Mouse (Mus musculus) adrenal gland (tissue): Measurements from ENCODE around the gene Smc6.

Source experiments
- intact Hi-C: fragments of 180-260 bp; cut with DNase I; formaldehyde crosslinking; loops from one replicate; pipeline ENCODE4 v1.15.1; 2025
- long read RNA-seq, 2 experiments: library from polyadenylated mRNA; unstranded; transcript quantifications; one replicate each; pipeline ENCODE4 v2.0.0; 2020; ENCODE audit warnings: borderline replicate concordance in 1 of 2; ENCODE audit not compliant: insufficient replicate concordance in 1 of 2

The Smc6 gene
- long read RNA-seq, experiment 1, full-length matches to known transcripts = 1 of 37 reads
- long read RNA-seq, experiment 1, partial matches to known transcripts = 31 of 37 reads
- long read RNA-seq, experiment 1, other reads (novel, unspliced or antisense) = 5 of 37 reads
- long read RNA-seq, experiment 2, partial matches to known transcripts = 41 of 50 reads
- long read RNA-seq, experiment 2, other reads (novel, unspliced or antisense) = 9 of 50 reads

DNA sequence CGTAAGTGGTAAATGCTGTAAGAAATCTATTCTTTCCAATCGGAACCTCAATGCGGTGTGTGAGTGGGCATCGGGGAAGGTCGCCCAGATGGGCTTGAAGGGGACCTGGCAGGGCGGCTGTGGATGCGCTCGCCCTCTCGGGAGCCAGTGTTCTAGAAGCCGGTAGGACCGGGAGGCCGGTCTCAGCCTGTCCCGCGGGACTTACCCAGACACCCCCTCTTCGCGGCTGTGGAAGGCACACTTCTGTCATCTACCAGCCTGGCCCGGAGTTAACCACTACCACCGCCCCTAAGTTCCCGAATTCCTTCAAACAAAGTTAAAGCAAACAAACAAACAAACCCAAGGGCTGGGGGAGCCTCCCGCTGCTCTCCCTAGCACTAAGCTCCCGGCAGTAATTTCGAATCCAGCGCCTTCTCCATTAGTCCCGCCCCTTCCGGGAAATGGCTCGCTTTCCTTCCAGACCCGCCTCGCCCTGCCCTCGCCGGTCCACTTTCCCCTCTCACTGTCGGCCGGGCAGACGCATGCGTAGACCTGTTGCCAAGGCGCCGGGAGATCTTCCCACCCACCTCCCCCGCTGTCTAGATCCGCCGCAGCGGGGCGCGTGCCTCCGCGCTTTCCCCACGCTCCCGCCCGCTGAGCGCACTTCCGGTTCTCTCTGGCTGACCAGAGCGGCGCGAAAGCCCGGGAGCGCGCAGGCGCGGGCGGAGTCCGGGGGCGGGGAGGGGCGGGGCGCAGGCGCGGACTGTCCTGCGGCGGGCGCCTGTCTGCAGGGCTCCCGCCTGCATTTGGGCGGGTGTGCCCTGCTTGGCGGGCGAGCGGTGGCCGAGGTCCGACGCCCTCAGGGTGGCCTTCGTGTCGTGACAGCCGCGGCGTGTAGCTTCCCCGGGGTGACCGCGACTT lies at the start of gene Smc6, which contains the start of gene Gen1:
Smc6 (plus strand) TSS at position 505 of the 900 bp plus-strand sequence.
Gen1 (minus strand) TSS at position 420 of the 900 bp plus-strand sequence.
- intact Hi-C loops = loop anchor here (5.0 kb wide), 1 partner anchor 68 kb away; no protein-coding TSS in a partner anchor

DNA sequence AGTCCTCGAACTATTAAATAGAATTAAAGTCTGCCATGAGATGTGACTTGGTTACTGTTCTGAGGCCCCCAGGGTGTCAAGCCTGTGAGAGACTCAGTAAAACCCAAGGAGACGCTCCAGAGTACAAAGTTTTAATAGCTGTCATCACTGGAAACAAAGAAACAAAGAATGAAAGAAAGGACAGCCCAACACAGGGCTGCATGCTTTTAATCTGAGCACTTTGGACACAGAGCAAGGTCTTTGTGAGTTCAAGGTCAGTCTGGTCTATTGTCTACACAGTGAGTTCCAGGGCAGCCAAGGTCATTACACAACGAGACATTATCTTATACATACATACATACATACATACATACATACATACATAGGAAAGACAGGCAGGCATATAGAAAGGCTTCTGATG lies 49.2 kb upstream of the Smc6 start:
- intact Hi-C loops = no loop called here

DNA sequence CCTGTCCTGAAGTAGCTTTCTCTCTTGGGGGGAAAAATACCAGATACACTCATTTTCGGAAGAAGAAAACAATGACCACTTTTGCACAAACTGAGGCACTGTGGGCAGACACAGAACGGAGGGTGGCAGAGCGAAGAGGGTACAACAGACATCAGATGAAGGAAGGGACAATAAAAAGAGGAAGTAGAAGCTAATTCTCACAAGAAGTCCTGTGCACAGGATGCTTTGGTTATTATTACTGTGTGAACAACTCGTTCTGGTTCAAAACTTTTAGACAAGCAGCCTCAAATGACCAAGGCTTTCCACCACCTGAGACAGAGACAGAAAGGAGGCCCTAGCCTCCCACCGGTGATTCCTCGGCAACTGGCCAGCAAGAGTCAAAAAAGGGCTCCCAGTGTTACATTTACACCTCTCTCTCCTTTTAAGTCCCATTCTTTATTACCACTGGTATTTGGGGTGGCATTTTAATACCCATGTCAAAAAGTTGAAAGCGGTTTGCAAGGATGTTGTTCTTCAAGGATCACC lies 47.9 kb upstream of the Smc6 start:
- intact Hi-C loops = no loop called here

DNA sequence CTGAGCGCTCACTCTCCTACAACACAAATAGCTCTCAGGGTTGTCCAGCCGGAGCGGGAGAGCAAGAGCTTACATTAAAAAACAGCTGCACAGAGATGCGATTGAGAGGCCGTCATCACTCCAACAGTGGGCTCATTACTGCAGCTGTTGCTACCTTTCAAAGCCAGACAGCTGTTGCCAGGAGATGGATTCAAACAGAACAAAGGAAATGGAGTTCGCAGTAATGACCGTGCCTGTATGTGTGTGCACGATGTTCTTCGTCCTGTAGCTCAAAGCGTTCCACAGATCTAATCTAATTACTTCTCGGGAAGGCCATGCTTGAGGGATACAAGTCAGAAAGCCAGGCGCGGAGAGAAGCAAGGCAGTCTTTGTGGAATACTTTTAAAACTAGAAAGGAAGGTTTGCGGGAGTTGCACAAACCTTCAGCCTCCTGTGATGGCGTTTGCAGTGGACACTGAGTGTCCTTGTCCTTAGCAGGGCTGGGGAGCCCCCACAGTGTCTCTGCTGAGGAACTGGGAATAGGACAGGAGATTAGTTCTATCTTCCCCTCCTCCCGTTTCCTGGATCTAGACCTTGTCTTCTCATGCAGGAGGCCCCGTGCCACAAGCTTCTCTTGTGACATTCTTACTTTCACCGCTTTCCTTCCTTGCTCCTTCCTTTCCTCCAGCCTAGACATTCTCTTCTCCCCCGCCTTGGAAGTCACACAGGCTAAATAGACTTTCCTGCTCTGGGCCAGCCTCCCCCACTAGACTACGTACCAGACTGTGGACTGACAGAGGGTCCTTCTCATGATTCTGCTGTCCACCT lies 44.0 kb upstream of the Smc6 start:
- intact Hi-C loops = no loop called here

DNA sequence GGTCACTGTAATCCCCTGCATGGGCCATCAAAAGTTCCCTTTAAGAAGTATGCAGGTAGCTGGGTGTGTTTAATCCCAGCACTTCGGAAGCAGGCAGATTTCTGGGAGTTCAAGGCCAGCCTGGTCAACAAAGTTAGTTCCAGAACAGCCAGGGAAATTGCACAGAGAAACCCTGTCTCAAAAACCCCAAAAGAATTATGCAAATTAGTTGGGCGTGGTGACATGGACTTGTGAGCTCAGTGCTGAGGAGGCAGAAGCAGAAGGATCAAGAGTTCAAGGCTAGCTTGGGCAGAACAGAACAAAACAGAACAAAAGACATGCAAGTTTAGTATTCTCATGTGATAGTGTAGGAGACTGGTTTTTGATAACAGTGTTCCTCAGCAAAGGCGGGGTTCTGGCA lies 43.1 kb upstream of the Smc6 start:
- intact Hi-C loops = no loop called here

DNA sequence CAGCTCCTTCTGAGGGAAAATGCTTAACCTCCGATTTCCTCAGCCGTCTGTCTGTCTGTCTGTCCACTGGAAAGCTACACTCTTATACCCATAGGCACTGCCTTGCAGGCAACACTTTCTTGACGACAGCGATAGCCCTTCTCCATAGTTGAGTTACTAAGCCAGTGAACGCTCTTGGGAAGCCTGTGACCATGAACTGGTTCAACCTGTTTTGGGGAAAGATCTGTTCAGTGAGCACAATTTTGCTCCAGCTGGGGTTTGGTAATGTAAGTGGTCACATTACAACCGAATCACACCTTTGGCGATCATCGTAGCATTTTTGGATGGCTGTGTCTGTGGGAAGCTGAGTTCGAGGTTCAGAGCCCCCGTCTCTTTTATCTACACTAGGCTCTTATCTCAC lies 42.6 kb upstream of the Smc6 start:
- intact Hi-C loops = no loop called here

DNA sequence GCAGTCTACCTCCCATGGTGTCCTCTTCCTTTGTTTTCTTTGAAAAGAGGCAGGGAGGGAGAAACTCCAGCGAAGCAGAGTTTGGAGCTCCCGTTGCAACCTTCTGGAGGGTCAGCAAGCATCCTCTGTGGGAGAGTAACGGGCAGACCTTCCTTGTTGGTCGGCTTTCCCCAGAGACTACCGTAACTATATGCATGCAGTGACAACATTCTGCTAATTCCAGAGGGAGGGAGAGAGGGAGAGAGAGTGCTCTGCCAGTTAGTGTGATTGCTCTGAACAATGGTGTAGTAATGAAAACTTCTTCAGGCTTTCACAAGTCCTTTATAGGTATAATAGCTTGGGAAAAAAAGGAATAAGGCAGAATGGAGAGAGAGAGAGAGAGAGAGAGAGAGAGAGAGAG lies 41.0 kb upstream of the Smc6 start:
- intact Hi-C loops = no loop called here

DNA sequence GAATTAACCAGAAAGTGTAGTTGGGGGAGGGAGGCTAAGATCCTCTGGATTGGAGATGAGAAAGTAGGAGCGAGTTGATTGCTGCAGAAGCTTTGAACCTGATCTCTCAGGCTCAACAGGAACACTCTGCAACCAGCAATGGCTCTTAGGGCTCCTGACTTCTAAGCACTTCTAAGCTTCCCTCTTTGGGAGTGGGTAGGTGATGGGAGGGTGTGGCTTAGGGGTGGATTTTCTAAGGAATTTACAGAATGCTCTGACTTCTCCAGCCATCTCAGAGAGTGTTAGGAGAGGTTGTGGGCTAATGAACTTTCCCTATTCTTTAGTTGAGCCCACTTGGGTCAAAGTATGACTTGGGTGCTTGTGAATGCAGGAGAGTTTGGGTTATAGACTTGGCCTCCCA lies 39.6 kb upstream of the Smc6 start:
- intact Hi-C loops = no loop called here

DNA sequence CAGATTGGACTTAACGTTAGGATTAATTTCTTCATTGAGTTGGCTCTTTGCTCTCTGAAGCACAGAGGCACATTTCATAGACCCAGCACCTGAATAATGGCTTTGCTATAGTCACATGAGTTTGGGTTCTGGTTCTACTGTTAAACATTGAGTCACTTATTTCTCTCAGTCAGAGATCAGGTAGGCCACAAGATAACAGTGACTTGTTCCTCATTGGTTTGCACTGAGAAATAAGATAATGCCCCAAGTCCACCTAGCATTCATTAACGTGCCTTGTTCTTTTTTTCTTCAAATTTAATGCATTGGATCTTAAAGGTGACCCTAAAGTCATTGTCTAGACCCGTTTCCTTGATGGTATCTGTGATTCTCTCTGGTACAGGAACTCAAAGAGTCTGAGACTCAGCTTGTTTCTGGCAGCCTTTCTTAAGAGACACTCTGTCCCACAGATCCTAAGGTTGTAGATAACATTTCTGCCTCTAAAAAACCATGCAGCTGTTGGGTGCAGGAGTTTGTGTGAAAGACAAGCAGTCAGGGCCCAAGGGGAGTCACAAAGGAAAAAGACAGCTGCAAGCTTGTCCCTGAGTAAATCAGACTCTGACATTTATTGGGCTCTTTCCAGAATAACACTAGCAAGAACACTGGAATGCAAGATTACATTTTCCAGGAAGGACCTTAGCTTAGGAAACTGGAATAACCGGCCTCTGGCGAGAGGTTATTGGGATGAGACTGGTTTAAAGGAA lies 39.0 kb upstream of the Smc6 start:
- intact Hi-C loops = no loop called here

DNA sequence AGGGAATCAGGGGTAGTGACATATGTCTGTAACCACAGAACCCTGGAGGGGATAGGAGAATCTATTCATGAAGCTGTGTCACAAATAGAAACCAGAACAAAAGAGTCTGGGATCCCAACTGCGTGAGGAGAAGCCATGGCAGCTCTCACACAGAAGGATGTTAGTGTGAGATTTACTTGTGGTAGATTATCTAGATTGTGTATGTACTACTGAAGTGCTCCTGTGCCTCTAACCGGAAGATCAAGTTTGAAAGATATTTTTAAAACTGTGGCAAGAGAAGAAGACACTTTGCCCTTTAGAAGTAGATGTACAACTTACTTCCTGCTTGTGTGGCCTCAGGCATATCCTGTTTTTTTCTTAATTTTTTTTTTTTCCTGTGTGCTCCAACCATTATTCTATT lies 35.4 kb upstream of the Smc6 start:
- intact Hi-C loops = no loop called here

DNA sequence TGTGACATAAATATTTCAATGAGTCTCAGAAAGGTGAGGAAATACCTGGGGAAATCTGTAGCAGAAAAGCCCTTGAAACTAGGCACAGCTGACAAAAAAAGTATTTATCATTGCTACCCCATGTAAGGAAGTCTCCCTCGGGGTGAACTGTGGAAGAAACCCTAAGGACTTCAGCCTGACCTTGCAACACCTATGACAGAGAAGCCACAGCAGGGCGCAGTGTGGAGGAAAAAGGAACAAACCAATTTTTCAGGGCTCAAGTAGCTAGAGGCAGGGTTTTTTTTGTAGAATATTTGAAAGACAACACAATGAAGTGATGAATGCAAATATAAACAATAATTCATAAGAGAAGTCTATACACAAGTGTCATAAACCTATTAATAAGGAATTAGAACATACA lies 29.7 kb upstream of the Smc6 start:
- intact Hi-C loops = no loop called here

DNA sequence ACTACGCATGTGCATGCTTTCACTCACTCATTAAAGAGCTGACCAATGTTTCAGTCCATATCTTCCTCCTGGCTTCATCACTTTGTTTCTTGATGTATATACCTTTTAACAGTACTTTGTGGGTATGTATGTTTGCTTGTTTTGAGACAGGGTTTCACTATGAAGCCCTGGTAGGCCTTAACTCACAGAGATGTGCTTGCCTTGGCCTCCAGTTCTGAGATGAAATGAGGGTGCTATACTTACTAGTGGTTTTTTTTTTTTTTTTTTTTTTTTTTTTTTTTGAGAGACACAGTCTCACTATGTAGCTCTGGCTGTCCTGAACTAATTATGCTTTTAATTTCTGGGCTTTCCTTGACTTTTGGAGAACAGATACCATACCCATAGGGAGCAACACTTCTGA lies 18.2 kb upstream of the Smc6 start:
- intact Hi-C loops = no loop called here

DNA sequence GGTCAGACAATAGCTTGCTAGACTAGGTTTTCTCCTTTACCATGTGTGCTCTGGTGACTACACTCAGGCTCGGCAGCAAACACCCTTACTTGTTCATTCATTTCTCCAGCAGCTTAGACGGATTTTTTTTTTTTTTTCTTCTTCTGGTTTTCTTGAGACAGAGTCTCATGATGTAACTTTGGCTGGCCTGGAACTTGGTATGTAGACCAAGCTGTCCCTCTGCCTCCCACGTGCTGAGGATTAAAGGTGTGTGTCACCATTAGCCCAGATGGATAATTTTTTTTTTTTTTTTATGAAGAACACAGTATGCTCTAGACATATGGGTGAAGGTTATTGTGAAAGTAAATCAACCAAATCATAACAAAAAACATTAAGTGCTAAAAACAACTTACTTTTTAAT lies 15.4 kb upstream of the Smc6 start:
- intact Hi-C loops = no loop called here

DNA sequence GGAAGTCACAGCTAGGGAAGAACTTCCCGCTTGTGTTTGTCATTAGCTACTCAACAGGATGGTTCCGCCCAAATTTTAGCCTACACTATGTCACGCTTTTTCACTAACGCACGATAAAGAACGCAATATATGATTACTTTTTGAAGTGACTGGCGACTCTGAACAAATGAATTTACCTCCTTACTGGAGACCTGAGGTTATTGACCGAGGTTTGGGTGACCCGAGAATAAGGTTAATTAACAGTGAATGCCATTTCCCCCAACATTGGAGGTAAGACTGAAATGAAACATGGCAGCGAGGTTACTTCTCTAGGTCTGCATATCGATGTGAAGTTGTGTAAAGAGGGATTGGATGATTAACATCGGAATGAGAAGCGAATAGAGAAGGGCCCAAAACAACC lies 791 bp upstream of the Smc6 start:
- intact Hi-C loops = loop anchor here (5.0 kb wide), 1 partner anchor 68 kb away; no protein-coding TSS in a partner anchor

DNA sequence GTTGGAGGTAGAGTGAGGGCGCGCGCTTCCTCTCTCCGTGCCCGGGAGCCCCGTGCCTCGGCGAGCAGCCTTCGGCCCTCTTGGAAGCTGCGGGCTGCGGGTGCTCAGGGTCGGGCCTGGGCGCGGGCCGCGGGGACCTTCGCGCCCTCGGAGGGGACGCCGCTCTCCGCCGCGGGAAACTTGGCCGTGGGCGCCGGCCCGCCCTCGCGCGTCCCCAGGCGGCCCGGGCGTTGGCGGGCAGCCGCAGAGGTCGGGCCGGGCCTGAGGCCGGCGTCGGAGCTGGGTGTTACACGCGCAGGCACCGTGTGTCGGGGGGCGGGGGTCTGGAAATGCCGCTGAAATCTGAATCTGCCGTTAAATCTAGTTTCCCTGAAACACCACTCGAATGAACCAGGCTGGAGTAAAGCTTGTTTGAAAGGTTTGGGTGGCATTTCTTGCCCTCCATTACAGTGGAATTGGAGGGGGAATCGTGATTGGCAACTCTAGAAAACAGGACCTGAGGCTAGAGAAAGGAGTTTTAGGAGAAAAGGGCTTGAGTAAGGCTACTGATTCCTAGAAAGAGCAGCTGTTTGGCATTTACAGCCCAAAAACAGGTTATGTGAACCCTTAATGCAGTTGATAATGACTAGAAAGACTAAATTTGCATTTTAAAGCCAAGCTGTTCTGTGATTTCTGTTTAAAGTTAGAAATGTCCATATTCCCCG lies 748 bp downstream of the Smc6 start:
- intact Hi-C loops = loop anchor here (5.0 kb wide), 1 partner anchor 69 kb away; no protein-coding TSS in a partner anchor

DNA sequence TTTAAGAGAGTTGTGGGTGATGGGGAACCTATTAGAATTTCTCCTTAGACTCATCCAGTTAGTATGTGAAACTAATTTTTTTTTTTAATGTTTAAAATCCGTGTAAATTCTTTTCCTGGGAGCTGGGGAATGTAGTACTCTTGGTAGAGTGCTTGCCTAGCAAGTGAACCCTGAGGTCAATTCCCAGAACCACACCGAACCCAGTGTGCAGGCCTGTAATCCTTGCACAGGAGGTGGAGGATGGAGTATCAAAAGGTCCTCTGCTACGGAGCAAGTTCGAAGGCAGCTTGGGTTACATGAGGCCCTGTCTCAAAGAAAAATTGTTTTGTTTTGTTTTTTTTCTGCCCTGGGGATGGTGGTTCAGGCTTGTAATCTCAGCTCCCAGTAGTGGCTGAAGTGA lies 1.3 kb downstream of the Smc6 start:
- intact Hi-C loops = loop anchor here (5.0 kb wide), 1 partner anchor 70 kb away; no protein-coding TSS in a partner anchor

DNA sequence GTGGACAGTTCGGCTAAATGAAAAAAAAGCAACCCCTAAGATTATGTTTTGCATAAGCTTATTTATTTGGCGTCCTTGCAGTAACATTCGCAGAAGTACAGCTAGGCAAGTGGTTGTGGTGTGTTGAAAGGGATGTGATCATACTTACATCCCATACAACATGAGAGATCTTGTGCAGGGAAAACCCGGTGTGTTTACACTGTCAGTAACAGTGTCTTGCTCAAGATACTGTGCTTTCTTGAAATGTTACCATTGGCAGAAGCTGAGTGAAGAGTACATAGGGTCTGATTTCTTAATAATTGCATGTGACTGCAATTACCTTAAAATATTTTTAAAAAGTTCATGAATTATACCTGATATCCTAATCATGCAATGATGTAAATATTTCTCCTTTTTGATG lies 6.9 kb downstream of the Smc6 start:
- intact Hi-C loops = no loop called here

DNA sequence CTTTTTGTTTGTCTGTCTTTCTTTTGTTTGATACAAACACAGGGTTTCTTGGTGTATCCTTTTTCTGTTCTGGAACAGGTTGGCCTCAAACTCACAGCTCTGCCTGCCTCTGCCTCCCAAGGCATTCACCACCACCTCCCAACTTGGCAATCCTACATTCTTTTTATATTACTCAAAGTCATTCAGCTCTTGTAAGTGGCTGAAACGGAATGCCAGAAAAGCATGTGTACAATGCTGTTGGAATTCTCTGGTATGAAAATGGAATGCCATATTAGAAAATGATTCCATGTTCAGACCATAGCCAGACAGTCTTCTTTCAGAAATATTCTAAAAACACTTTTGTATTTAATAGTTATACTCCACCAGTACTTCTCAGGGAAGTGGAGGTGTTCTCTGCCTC lies 7.5 kb downstream of the Smc6 start:
- intact Hi-C loops = no loop called here

DNA sequence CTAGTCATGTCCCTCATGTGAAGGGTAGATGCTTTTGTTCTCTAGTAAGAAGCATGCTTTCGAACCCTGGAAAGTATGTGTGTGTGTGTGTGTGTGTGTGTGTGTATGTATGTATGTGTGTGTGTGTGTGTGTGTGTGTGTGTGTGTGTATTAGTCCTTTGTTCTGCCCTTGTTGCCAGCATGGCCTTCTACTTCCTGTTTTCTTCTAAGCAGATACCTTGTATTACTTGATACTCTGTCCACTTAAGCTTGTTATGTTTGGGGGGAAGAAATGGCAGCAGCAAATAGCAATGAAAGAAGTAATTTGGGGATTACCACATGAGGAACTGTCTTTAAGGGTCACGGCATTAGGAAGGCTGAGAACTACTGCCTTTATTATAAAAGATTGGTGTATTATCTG lies 10.9 kb downstream of the Smc6 start:
- intact Hi-C loops = no loop called here

DNA sequence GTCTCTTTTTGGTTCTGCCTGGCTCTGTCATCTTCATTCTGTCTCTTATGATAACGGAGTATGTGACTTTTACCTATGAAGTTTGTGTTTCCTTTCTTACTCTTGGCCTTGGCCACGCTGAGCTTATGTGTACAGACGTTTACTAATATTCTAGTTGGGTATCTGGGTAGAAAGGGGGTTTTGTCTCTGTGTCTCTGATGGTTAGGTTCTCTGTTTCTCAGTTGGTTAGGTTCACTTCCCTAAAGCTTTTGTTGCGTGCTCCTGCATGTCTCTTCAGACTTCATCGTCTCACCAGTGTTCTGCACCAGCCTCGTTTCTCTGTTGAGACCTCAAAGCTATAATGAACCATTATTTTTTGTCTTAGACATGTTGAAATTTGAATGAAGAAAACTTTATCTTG lies 11.5 kb downstream of the Smc6 start:
- intact Hi-C loops = no loop called here
